Mouse (Mus musculus): ENCODE measurements around the gene Gm20388.
A peak's percentile ranks its signal among the peaks of the same experiment; 100 is the strongest.

Gm20388 gene

GRCm38 (mm10) chr8:120741001-120741400 is 830.4 kb downstream of the Gm20388 start:
- DNase-seq: no peak

DNA sequence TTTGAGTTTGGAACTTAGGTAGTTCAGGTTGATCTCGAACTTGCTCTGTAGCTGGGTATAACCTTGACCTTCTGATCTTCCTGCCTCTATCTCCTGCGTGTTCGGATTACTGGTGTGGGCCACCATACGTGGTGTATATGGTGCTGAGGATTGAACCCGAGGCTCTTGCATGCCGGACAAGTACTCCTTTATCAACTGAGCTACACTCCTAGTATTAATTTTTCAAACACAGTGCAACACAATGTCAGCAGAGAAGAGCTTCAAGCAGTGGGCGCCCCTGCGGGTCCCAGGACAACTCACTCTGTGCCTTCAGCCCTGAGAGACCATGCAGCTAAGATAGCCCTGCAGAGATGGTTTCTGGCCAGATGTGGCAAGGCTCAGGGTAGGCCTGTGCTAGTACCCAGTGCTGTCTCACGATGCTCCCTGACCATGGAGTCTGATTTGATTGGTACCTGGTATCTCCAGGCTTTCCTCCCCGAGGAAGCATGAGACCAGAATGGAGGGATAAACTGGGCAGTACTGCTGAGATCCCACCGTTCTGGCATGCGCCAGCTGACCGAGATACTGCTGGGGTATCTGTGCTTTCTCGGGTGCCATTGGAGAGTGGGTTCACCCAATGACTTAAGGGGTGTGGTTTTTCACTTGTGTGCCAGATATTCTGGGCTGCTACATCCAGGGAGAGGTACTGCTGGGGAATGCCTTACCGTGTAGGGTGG is 831.3 kb downstream of the Gm20388 start:
- DNase-seq: no peak

DNA sequence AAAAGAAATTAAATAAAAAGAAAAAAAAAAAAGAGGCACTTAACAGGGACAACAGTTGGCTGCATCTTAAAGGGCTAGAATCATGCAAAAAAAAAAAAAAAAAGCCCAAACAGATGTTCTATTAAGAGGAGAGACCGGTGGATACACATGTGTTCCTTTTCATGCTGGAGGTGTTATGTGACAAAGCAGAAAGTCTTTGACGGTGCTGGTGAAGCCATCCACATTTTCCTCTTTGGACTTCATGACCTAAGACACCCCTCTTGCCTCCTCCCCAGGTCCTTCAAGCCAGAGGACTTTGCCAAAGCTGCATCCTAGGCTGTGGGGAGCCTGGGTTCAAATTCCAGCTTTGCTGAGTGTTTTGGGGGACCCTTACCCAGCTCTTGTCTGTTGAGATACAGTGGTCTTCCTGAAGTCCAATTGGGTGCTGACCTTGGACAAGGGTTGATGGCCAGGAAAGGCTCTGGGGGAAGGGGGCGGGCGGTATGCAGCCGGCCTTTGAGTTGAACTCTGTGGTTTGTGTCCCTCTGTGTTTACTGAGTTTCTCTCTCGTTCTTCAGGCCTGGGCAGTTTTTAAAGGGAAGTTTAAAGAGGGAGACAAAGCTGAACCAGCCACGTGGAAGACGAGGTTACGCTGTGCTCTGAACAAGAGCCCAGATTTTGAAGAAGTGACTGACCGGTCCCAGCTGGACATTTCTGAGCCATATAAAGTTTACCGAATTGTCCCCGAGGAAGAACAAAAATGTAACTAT is 832.7 kb downstream of the Gm20388 start:
- no peak for DNase-seq

- no peak for DNase-seq
Observed at GRCm38 (mm10) chr8:120743898-120744290, 833.3 kb downstream of the Gm20388 start.

DNA sequence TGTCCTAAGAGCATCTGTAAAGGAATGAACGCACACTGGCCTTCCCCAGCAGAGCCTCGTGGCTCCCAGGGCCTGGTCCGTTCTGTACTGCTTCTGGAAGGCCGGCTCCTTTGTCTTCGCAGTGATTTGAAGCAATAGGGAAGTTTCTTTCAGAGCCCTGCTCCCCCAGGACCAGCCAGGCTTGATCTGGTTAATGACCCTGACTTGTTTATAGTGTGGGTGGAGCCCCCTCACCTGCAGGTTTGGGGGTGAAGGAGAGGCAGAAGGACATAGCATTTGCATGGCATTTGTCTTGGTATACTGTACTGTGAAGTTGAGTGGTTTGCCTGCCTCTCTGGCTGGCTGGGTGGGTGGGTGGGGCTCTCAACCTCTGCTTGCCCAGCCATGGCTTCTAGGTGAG is 833.8 kb downstream of the Gm20388 start:
- DNase-seq: no peak

DNA sequence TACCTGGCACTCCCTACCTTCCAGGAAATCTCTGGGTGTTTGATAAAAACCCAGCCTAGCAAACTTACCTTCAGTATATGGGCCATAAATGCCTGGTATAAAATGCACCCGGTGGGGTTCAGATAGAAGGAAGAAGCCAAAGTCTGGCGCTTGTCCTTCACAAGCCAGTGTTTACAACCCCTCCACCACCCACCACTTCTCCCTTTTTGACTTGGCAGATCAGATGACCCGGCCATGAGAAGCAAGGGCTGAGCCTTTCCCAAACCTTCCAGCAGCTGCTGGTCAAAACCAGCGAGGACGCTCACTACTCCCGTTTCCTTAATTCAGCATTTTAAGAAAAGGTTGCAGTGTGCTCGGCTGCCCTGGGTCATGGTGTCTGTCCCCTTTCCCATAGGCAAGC is 834.6 kb downstream of the Gm20388 start:
- DNase-seq: no peak

GRCm38 (mm10) chr8:120746007-120746701 is 835.5 kb downstream of the Gm20388 start:
- no peak for DNase-seq

- no peak for DNase-seq
Observed at GRCm38 (mm10) chr8:120747286-120747685, 836.6 kb downstream of the Gm20388 start.

GRCm38 (mm10) chr8:120750616-120751015 is 840.0 kb downstream of the Gm20388 start:
- DNase-seq: no peak

DNA sequence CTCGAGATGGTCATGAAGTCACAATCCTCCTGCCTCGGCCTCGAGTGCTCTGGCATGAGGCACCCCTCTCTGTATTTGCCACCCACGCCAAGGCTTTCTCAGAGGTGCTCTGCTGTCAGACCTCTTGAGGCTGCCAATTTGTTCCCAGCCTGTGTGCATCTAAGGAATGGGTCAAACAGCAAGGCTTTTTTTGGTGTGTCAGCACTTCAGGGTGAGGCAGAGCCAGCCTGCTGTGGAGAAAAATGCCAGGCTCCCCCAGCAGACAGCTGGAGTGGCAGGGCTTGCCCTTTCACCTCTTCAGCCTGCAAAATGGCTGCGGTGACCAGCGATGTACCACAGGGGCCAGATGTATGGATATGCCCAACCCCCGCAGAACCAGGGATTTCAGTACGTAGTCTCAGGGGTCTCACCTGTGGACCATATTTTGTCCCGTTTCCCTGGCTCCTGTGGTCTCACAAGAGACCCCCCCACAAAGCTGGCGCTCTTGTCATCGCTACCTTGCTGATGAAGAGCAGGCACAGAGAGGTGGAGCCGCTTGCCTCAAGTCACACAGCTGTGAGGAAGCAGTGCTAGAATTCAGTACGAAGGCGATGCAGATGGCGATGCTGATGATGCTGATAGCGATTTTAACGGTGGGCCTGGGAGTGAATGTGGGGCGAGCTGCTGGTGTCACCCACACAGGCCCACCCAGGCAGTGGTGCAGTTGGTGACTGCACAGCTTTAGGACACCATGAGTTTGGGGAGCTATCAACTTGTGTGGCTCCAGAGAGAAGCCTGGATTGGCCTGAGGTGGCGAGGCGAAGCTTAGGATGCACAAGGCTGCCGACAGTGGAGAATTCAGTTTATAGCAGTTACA is 840.8 kb downstream of the Gm20388 start:
- no peak for DNase-seq

GRCm38 (mm10) chr8:120752082-120752452 is 841.4 kb downstream of the Gm20388 start:
- DNase-seq: peak; percentile 74

GRCm38 (mm10) chr8:120753476-120753875 is 842.8 kb downstream of the Gm20388 start:
- DNase-seq: no peak

DNA sequence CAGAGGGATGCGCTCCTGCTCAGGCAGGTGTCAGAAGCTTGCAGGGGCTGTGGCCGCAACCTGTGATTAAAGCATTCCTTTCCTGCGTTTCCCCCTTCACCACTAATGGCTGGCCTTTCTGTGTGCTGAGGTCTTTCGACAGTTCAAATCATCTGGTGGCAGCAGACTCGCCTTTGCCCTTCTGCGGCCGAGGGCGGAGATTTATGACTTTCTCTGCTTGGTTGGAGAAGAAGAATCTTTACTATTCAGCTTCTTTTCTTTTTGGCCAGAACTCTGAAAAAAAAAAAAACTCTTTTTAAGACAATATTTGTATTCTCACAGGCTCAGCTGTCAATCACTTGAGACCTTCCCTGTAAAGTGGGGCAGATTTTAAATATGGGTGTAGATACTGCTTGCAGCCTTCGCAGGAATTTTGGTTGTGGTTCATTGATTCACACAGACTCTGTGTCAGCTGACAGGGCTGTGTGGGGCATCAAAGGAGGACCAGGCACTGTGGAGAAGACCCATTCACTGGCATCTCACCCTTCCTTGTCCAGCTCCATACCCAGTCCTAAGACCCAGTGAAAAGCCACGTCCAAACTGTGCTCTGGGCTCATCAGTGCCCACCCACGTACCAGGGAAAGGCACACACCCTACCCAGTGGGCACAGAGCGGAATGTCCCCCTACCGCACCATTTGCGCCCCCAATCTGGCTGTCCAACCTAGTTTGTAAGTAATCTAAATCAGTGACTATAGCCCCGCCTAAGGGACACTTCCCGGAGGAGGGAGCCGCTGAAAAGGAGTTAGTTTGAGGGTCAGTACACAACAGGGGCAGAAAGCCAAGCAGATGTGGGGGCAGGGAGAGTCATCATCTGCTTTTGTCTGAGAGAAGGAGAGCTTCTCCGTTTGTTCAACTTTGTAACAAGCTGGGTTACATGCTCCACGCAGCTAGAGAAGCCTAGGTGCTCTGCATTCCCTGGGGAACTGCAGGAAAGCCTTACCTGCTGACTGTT is 845.0 kb downstream of the Gm20388 start:
- peak; percentile 49 for DNase-seq

DNA sequence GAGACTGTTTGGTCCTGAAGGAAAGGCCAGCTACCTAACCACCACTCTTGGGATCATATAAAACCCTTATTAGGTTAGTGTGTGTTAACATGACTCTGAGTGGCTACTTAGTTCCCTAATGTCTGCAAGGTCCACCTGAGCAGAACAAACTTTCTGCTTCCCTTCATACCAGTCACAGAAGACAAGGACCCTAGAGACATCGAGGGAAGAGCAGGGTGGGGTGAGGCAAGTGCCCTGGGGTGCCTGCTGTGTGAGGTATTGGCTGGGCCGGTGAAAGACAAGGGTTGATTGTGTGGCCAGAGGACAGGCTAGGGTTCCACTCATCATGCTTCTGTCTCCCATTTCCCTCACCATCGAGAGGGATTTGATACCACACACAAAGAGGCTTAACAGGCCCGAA is 847.4 kb downstream of the Gm20388 start:
- no peak for DNase-seq

- no peak for DNase-seq
Observed at GRCm38 (mm10) chr8:120759847-120760246, 849.2 kb downstream of the Gm20388 start.

DNA sequence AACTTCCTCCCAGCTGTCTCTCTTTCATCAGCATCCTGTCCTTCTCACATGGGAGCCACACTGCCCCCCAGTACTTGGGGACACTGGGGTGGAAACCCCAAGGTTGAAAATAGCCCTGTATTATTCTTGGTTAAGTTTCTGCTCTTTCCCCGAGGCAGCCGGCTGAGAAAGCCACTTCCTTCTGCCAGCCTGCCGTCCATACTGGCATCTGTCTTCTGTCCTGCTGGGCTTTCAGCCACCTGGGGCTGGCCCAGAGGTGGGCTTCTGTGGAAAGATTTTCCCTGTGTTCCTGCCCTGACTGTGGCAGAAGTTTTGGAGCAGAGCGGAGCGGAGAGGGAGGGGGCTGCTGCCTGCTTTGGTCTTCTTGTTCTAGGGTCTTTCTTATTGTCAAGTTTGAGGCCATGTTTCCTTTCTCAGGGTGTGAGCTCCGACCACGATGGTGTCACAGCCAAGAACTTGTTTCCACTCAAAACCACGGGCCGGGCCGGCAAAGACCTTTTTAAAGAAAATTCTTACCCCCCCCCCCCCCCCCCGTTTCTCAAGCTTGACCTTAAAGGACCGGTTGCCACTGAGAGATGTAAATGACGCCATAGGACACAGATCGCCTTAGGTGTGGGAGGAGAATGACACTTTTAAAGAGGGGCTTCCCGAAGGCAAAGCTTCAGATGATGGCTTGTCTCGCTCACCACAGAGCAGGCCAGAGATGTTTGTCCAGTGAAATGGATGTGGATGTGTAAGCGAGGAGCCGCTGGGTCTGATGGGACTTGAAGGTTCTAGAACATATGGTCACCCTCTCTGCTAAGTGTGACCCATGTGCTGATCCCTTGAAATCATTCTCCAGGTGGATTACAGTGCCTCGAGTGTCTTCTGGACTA is 849.9 kb downstream of the Gm20388 start:
- no peak for DNase-seq

GRCm38 (mm10) chr8:120763267-120763666 is 852.6 kb downstream of the Gm20388 start:
- DNase-seq: no peak

DNA sequence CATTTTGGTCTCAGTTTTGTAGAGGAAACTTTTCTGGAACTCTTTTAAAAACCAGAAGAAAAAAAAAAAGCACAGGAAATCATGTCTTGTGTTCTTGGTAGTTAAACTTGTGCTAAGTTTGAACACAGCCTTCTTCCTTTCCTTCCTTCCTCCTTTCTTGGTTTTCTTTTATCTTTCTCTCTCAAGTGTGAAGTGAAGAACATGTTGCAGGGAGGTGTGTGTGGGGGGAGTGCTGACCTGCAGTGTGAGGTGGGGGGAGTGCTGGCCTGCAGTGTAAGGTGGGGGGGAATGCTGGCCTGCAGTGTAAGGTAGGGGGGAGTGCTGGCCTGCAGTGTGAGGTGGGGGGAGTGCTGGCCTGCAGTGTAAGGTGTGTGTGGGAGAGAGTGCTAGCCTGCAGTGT is 854.0 kb downstream of the Gm20388 start:
- DNase-seq: no peak

DNA sequence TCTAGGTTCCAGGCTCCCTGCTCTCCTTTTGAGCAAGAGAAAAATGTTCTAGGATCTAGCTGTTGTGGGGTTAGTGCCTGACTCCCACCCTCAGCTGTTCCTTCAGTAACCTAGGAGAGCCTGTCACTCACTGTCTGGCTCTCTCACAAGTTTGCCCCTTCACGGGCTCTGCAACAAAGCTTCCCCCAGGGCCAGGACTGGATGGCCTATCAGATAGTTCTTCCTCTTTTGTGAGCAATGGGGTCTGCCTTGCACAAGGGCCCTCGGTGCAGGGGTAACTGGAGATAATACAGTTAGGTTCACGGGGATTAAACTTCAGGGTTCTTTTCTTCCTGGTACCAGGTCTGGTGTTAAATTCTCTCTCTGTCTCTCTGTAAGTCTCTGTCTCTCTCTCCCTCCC is 856.0 kb downstream of the Gm20388 start:
- DNase-seq: no peak

DNA sequence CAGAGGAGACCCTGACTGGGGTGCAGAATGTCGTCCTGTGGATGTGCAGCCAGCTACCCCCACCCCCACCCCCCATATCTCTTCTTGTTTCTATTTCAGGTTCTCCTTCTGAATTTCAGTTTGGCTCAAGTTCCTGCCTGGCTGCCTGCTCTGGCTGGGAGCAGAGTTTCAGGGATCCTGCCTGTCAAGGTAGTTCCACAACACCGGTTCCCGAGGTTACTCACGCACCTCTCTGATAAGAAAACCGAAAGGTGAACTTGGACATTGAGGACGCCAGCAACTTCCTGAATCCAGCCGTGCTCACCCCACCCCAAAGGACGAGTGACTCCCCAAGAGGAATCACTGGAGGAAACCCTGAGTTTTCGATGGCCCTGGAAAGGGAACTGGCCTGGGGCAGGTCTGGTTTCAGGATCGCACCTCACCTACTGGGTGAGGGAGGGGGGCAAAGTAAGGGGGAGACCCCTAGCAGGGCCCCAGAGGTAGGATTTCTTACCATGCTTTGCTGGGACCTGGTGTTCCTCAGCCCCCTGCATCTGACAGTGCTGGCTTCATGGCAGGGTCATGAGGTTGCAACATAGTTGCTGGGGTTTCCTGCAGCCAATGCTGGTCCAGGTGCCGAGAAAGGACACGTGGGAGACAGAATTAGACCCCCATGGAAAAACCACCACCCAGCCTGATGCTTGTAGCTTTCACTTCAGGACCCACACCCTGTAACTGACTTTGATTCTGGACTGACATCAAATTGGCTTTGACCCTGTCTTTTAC is 858.0 kb downstream of the Gm20388 start:
- no peak for DNase-seq
